Mouse (Mus musculus) erythroblast, embryonic 14.5 days (primary cell): ENCODE data around the gene Tceanc2.

Experiments used
- GATA1 ChIP-seq: IDR thresholded peaks from 2 replicates; pipeline ENCODE4 v1.6.1; 2012; ENCODE audit warnings: low read length, inconsistent platforms, mixed read lengths
- TAL1 ChIP-seq: IDR thresholded peaks from 3 replicates; pipeline ENCODE4 v1.6.1; 2012; ENCODE audit warnings: low read length, inconsistent platforms, mixed read lengths

DNA sequence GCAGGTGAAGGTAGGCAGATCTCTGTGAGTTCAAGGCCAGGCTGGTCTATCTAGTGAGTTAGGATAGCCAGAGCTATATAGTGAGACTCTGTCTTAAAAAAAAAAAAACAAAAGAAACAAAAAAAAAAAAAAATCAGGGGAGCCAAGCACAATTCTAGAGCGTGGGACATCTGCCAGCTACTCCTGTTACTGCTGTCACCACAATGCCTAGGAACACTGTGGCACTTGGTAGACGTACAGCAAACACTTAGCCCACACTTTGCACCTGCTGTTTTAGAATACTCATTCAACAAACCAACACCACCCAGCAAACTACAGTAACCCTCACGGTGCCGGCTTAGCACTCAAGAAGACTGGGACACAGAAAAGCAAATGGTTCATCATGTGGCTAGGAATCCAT is 32.5 kb upstream of the Tceanc2 start:
- TF ChIP-seq GATA1 (no peak), TAL1 (no peak)
